Mouse (Mus musculus) forebrain, embryonic 16.5 days (tissue): ENCODE measurements at regions not wholly inside any gene's neighbourhood (a gene's known extent, or its start where the extent isn't known, plus 50 kb on each side); places are given as distances from the start of the nearest gene placed in this dataset.

ENCODE experiments used
- ATAC-seq: fragments of 200-750 bp; cut with Nextera tagmentation; 2 replicates; pipeline ENCODE4 v1.8.0; 2017; ENCODE audit warnings: mild to moderate bottlenecking, moderate library complexity
- H3K27ac ChIP-seq: fragments of 300-500 bp; sonication (generic); 2 replicates; pipeline ENCODE4 v1.5.1; 2014; ENCODE audit warnings: low read length, control low read depth
- H3K27me3 ChIP-seq: fragments of 300-500 bp; sonication (generic); replicated peaks from 2 replicates; pipeline ENCODE4 v1.6.1; 2014; ENCODE audit warnings: low read length; ENCODE audit not compliant: control insufficient read depth, insufficient read depth
- H3K36me3 ChIP-seq: fragments of 300-500 bp; sonication (generic); 2 replicates; pipeline ENCODE4 v1.6.1; 2014; ENCODE audit not compliant: control insufficient read depth, insufficient read depth
- H3K4me1 ChIP-seq: fragments of 300-500 bp; sonication (generic); replicated peaks from 2 replicates; pipeline ENCODE4 v1.6.1; 2014; ENCODE audit warnings: low read length; ENCODE audit not compliant: control insufficient read depth, insufficient read depth
- H3K4me2 ChIP-seq: fragments of 300-500 bp; sonication (generic); 2 replicates; pipeline ENCODE4 v1.6.1; 2014; ENCODE audit warnings: mild to moderate bottlenecking, low read length, control low read depth
- H3K4me3 ChIP-seq: fragments of 300-500 bp; sonication (generic); replicated peaks from 2 replicates; pipeline ENCODE4 v1.5.1; 2014; ENCODE audit warnings: mild to moderate bottlenecking, low read length, control low read depth
- H3K9ac ChIP-seq: fragments of 300-500 bp; sonication (generic); replicated peaks from 2 replicates; pipeline ENCODE4 v1.6.1; 2014; ENCODE audit warnings: low read depth, low read length, control low read depth
- H3K9me3 ChIP-seq: fragments of 300-500 bp; sonication (generic); 2 replicates; pipeline ENCODE4 v1.6.1; 2016; ENCODE audit warnings: low read length; ENCODE audit not compliant: control insufficient read depth
- WGBS: fragments of 180-500 bp; shearing (Covaris S2); extraction: QIAGEN DNeasy Blood & Tissue Kit; methylation state at CpG from one replicate; pipeline ENCODE4 v1.1.7; 2014; 5-methylcytosine and 5-hydroxymethylcytosine counted together

GRCm38 (mm10) chr17:84008035-84008681 lies 160.4 kb upstream of the Haao start:
- H3K4me3 ChIP-seq, result no peak overlapping the region
- no peaks in the 10 kb centered on the region for H3K9me3 ChIP-seq
- WGBS, result 93% methylated on average over 12 of the region's 12 CpGs

GRCm38 (mm10) chr17:84006748-84007147 lies 159.0 kb upstream of the Haao start:
- Histone ChIP-seq H3K4me1 (0 out of 2 replicates have a peak, but pooled peaks cover 4% of the 10 kb centered on the region), H3K36me3 (no peaks in the 10 kb centered on the region), H3K9ac (no peak overlapping the region), H3K27me3 (no peaks in the 10 kb centered on the region), H3K9me3 (no peaks in the 10 kb centered on the region), H3K4me2 (no peak overlapping the region), H3K27ac (no peak overlapping the region), H3K4me3 (no peak overlapping the region)
- ATAC-seq, result no peak
- 87% methylated on average over 9 of the region's 9 CpGs for WGBS

More at GRCm38 (mm10) chr17:84008035-84008681, 160.4 kb upstream of the Haao start:
- ATAC-seq, result no peak
- Histone ChIP-seq H3K4me2 (no peak overlapping the region), H3K36me3 (no peaks in the 10 kb centered on the region), H3K27ac (no peak overlapping the region), H3K27me3 (no peaks in the 10 kb centered on the region), H3K4me1 (0 out of 2 replicates have a peak, but pooled peaks cover 4% of the 10 kb centered on the region), H3K9ac (no peak overlapping the region)

- H3K9ac ChIP-seq, result no peak overlapping the region
- 39% methylated on average over 6 of the region's 6 CpGs for WGBS
- no peaks in the 10 kb centered on the region for H3K27me3 ChIP-seq
- no peaks in the 10 kb centered on the region for H3K9me3 ChIP-seq
- ATAC-seq, result no peak
- no peak overlapping the region for H3K27ac ChIP-seq
- 0 out of 2 replicates have a peak, but pooled peaks cover 2% of the 10 kb centered on the region for H3K4me1 ChIP-seq
- no peak overlapping the region for H3K4me2 ChIP-seq
- H3K36me3 ChIP-seq, result no peaks in the 10 kb centered on the region
- no peak overlapping the region for H3K4me3 ChIP-seq
Observed at GRCm38 (mm10) chr17:84004237-84004636, 156.5 kb upstream of the Haao start.

- Histone ChIP-seq H3K4me3 (no peak overlapping the region), H3K27ac (no peak overlapping the region), H3K27me3 (no peaks in the 10 kb centered on the region), H3K36me3 (no peaks in the 10 kb centered on the region), H3K4me2 (no peak overlapping the region), H3K4me1 (0 out of 2 replicates have a peak, but pooled peaks cover 2% of the 10 kb centered on the region), H3K9ac (no peak overlapping the region), H3K9me3 (no peaks in the 10 kb centered on the region)
- ATAC-seq, result no peak
- WGBS, result 30% methylated on average over 9 of the region's 9 CpGs
Observed at GRCm38 (mm10) chr17:84003489-84004234, 155.9 kb upstream of the Haao start.

- H3K9me3 ChIP-seq, result no peaks in the 10 kb centered on the region
Observed at GRCm38 (mm10) chr17:84002939-84003338, 155.2 kb upstream of the Haao start.

GRCm38 (mm10) chr17:84002327-84002726 lies 154.6 kb upstream of the Haao start:
- no peak overlapping the region for H3K4me2 ChIP-seq
- no peak for ATAC-seq
- no peak overlapping the region for H3K4me3 ChIP-seq
- H3K9ac ChIP-seq, result no peak overlapping the region
- WGBS, result 94% methylated on average over 16 of the region's 16 CpGs
- H3K36me3 ChIP-seq, result no peaks in the 10 kb centered on the region
- H3K27me3 ChIP-seq, result no peaks in the 10 kb centered on the region
- H3K4me1 ChIP-seq, result 0 out of 2 replicates have a peak, but pooled peaks cover 2% of the 10 kb centered on the region
- H3K9me3 ChIP-seq, result no peaks in the 10 kb centered on the region
- H3K27ac ChIP-seq, result no peak overlapping the region

More at GRCm38 (mm10) chr17:84002939-84003338, 155.2 kb upstream of the Haao start:
- 95% methylated on average over 6 of the region's 6 CpGs for WGBS
- H3K27me3 ChIP-seq, result no peaks in the 10 kb centered on the region
- no peak for ATAC-seq
- H3K36me3 ChIP-seq, result no peaks in the 10 kb centered on the region
- no peak overlapping the region for H3K4me3 ChIP-seq
- H3K4me1 ChIP-seq, result 0 out of 2 replicates have a peak, but pooled peaks cover 2% of the 10 kb centered on the region
- H3K9ac ChIP-seq, result no peak overlapping the region
- no peak overlapping the region for H3K27ac ChIP-seq
- H3K4me2 ChIP-seq, result no peak overlapping the region

GRCm38 (mm10) chr17:84000115-84000514 lies 152.4 kb upstream of the Haao start:
- no peaks in the 10 kb centered on the region for H3K27me3 ChIP-seq
- H3K4me3 ChIP-seq, result no peak overlapping the region
- 0 out of 2 replicates have a peak, but pooled peaks cover 2% of the 10 kb centered on the region for H3K4me1 ChIP-seq
- no peak for ATAC-seq
- no peaks in the 10 kb centered on the region for H3K9me3 ChIP-seq
- no peaks in the 10 kb centered on the region for H3K36me3 ChIP-seq
- no peak overlapping the region for H3K4me2 ChIP-seq
- whole genome bisulfite sequencing, result 71% methylated on average over 6 of the region's 6 CpGs
- H3K27ac ChIP-seq, result no peak overlapping the region
- H3K9ac ChIP-seq, result no peak overlapping the region

DNA sequence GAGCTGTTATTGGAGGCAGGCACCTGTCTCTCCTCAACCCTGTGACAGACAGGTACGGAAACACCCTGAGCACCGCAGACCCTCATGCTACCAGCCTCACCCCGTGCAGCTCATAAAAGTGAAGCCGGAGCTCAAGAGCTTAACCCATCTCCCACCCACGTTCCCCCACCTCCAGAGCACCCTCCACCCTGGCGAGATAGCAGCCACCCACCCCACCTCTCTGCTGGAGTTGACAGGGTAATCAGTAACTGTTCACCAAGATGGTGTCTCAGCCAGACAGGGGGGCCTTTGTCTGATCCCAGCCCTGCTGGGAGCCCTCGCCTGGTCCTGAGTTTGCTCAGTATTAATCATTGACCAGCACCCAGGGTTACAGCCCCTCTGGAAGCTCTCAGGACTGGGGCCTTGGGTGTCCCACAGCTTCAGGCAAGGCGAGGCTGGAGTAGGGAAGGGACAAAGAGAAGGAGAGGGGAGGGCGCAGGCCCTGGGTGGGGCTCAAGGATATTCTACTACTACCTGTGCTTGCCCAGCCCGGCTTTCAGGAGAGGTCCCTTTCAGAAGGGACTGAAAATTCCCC lies 151.3 kb upstream of the Haao start:
- Histone ChIP-seq H3K36me3 (no peaks in the 10 kb centered on the region), H3K27ac (no peak overlapping the region), H3K9ac (no peak overlapping the region), H3K4me3 (no peak overlapping the region), H3K9me3 (no peaks in the 10 kb centered on the region), H3K4me2 (no peak overlapping the region), H3K4me1 (no peaks in the 10 kb centered on the region), H3K27me3 (no peaks in the 10 kb centered on the region)
- no peak for ATAC-seq
- WGBS, result 83% methylated on average over 10 of the region's 10 CpGs

DNA sequence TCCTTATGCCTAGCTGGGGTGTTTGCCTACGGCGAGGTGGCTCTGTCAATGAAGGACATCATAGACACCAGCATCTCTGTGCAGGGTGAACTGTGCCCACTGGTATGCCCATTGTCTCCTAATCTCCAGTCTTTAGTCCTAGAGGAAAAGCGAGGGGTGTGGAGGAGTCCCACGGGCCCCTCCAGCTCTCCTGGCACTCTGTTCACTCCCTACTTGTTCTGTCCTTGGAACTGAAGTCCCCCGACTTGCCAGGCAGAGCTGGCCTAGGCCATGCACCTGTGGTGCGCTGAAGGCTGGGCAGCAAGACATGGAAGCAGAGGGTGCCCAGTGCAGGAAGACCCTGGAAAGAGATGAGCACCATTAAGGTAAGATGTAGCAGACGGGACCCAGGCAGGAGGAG lies 150.6 kb upstream of the Haao start:
- Histone ChIP-seq H3K36me3 (no peaks in the 10 kb centered on the region), H3K4me1 (no peaks in the 10 kb centered on the region), H3K27ac (no peak overlapping the region), H3K27me3 (no peaks in the 10 kb centered on the region), H3K9ac (no peak overlapping the region), H3K4me2 (no peak overlapping the region), H3K9me3 (no peaks in the 10 kb centered on the region), H3K4me3 (no peak overlapping the region)
- no peak for ATAC-seq
- WGBS, result 91% methylated on average over 7 of the region's 7 CpGs
